Mouse (Mus musculus) cerebral cortex, adult 2 months (tissue): ENCODE data around the gene Exoc4.

Source experiments
- WGBS: fragments of 180-500 bp; shearing (Covaris S2); methylation state at CpG from one replicate; pipeline ENCODE4 v1.1.7; 2018; 5-methylcytosine and 5-hydroxymethylcytosine counted together

The Exoc4 gene

DNA sequence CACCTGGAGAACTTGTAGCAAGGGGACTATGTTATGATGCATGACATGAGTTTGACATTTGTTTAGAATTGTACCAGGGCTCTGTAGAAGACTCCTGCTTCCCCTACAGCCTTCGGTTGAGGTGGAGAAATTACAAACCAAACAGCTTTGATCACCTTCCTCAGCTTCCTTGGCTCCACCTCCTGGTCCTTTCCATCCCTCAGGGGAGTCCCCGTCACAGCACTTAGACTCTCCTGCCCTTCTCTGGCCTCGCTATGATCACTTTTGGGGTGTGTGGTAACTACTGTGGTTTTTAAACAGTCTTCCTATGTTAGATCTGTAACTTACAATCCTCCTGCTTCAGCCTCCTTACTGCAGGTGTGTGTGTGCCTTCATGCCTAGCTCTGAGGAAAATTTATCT lies 434.6 kb downstream of the Exoc4 start:
- WGBS, result 93% methylated on average over 3 of the region's 3 CpGs

DNA sequence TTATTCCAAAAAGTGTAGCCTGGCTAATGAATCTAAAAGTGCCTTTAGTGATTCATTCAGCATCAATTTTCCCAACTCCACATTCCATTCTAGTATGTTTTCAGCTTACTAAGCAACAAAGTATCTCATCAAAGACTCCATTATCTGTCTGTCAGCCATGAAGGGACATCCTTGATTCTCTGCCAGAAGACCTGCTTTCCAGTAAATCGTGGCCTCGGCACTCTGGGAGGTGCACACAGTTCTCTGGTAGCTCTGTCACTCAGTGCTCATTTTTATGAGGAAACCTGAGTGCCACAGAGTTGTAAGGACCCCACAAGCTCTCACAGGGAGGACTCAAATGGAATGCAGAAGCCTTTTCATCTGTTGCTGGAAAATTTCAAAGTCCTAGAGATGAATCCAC lies 436.4 kb downstream of the Exoc4 start:
- WGBS, result 52% methylated on average over 2 of the region's 2 CpGs

- WGBS, result 46% methylated on average over 5 of the region's 5 CpGs
Observed at GRCm38 (mm10) chr6:33690601-33691000, 441.7 kb downstream of the Exoc4 start.

GRCm38 (mm10) chr6:33696976-33697375 lies 448.1 kb downstream of the Exoc4 start:
- 95% methylated on average over 1 of the region's 1 CpGs for WGBS

GRCm38 (mm10) chr6:33708907-33709306 lies 460.0 kb downstream of the Exoc4 start:
- WGBS, result 65% methylated on average over 4 of the region's 4 CpGs

- 75% methylated on average over 5 of the region's 5 CpGs for WGBS
Observed at GRCm38 (mm10) chr6:33709340-33709739, 460.5 kb downstream of the Exoc4 start.

DNA sequence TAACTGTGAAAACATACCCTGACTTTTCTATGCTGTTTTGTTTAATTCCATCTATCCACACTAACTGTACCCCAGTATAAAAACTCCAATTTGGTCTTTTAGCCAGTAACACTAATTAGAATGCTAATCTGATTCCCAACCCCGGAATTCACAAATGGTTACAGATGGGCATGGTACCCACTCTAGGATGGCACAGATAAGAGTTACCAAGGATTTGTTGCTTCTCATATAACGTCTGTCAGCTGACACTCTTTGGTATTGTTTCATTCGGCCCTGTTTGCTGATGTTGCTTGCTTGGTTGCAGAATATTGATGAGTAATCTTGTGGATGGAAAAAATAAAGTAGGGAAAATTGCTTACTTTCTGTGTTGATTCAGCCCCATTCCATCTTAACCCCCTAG lies 462.9 kb downstream of the Exoc4 start:
- 56% methylated on average over 3 of the region's 3 CpGs for WGBS

DNA sequence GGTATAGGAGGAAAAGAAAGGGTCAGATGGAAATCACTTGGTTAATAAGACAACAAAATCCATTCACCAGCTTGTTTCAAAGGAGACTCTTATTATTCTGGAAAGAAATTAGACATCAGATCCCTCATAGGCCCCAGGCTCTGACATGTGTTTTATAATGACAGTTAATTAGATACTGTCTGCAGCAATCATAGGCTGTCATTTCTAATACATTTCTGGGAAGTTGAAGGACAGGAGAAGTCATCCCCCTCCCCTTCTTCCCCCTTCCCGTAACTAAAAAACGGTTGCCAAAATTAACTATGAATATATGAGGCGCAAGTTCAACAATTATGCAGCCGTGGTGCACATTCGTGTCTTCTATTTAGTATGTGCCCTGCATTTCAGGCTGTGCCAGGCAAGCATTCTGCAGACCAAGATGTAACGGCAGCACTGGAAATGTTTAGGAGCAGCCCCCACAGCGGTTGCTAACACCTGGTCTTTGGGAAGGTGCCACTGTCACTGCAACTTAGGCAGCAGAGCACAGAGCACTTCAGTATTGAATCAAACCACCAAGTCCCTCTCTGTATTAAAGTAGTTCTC lies 463.7 kb downstream of the Exoc4 start:
- 55% methylated on average over 7 of the region's 7 CpGs for WGBS

GRCm38 (mm10) chr6:33716254-33716965 lies 467.5 kb downstream of the Exoc4 start:
- 66% methylated on average over 6 of the region's 6 CpGs for WGBS

DNA sequence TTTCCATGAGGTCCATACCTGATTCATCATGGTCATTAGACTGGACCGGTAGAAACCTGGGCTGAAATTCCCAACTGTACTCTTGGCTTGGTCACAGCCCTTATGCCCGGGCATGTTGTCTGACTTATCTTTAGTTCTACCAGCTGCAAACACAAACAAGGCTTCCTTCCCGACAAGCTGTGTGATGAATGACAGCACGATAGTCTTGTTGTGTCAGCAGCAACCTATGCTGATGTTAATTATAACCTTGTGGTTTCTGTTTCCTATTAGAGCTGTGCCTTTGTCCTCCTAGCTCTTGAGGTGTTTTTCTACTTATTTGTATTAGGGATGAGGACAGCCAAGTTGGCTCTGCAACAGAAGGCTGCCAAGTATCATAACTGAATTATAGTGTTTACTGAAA lies 472.3 kb downstream of the Exoc4 start:
- WGBS, result 66% methylated on average over 4 of the region's 4 CpGs

- 57% methylated on average over 2 of the region's 2 CpGs for WGBS
Observed at GRCm38 (mm10) chr6:33722811-33723210, 473.9 kb downstream of the Exoc4 start.

DNA sequence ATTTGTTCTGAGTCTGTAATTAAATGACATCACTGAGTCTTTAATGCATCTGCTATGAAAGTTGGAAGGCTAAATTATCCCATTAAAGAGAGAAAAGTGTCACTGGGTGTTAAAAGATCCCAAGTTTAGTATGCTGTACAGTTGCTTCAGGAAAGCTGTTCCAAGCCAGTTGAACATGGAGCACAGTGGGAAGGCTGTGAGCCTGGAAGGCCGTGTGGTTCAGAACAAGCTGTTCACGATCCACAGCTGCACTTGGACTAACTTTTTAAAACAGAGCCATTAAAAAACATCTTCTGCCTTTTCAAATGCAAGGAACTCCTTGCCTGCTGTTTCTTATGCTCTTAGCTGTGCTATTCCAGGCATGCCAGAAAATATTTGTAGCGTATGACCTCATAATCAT lies 475.7 kb downstream of the Exoc4 start:
- WGBS, result 45% methylated on average over 3 of the region's 3 CpGs

DNA sequence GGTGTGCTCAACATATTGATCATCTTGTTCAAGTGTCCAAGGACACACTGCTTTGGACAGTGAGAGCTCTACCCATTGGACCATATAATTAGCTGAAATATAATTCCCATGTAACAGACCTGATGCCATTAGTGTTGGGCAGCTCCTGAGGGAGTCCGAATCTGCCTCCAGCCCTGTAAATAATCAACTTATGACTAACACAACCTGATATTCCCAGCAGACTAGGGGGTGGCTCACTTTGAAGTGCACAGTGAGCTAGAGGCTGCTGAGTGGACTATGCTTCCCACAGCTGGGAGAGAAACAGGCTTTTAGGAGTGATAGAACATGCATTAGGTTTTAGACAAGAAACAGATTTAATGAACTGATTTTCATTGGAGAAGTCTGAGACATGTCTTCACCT lies 478.4 kb downstream of the Exoc4 start:
- 77% methylated on average over 1 of the region's 1 CpGs for WGBS

DNA sequence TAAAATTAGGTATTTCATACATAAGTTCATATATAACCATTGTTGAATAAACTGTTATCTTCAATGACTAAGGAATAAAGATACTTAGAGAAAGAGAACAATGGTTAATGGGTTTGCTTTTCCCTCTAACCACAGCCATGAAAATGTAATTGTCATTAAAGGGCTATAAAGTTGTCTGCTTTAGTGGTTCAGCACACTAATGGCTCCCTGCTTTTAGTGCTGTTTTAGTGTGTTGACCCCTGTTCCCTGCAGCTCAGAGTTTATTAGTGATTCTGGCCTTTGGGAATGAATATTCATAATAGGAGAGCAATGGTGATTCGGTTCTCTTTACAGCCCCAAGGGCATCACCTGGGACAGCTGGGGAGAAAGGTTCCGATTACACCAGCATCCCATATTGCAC lies 483.3 kb downstream of the Exoc4 start:
- WGBS, result 76% methylated on average over 2 of the region's 2 CpGs

- 78% methylated on average over 3 of the region's 3 CpGs for WGBS
Observed at GRCm38 (mm10) chr6:33734032-33734431, 485.1 kb downstream of the Exoc4 start.

GRCm38 (mm10) chr6:33738857-33739291 lies 490.0 kb downstream of the Exoc4 start:
- WGBS, result 62% methylated on average over 3 of the region's 3 CpGs

- WGBS, result 66% methylated on average over 4 of the region's 4 CpGs
Observed at GRCm38 (mm10) chr6:33739304-33739703, 490.4 kb downstream of the Exoc4 start.

DNA sequence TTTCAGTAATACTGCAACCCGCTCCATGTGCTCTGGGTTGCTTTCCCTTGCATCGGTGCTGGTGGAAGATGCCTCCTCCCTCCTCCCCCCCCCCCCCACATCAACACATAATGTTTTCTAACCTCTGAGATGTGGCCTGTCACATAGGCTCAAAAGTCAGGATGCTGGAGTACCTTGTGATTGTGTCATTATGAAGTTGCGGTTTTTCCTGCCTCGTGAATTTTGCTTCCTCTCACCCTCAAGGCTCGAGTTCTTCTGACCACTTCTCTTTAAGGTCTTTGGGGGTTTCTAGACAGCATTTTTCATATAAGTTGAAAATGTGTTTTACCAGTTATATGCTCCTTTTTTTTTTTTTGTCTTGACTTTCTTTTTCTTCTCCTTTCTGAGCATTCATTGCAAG lies 507.1 kb downstream of the Exoc4 start:
- 92% methylated on average over 5 of the region's 5 CpGs for WGBS

DNA sequence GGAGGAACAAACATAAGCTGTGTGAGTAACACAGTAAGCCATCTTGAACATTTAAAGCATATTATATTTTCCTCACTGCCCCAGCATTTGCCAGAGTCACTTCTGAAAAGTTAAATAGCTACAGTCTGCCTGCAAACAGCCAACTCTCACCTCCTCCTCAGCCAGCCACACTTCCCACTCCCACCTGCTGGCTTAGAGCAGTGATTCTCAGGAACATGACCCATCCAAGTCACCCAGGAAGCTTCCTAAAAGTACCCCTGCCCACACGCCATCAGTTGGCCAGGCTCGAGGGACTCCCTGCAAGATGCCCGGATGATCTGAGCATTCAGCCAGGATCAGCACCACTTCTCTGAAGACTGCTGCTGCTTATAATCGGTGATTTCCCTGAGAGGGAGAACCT lies 514.4 kb downstream of the Exoc4 start:
- WGBS, result 55% methylated on average over 4 of the region's 4 CpGs

DNA sequence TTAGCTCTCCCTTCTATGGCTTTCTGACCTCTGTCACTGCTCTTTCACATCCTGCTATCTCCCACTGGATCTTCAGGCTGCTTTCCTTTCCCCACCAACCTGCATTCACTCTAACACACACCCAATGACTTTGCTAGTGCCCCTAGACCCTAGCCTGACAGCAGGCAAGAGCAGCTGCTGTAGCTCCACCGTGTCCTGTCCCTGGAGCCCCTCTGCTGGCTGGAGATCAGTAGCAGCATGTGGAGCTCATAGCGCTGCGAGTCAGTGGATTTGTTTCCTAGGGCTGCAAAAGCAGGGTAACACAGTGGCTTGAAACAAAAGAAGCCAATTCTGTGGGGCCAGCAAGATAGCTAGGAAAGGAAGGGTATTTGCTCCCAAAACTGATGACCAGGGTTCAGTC lies 515.1 kb downstream of the Exoc4 start:
- WGBS, result 46% methylated on average over 3 of the region's 3 CpGs

GRCm38 (mm10) chr6:33769251-33769650 lies 520.4 kb downstream of the Exoc4 start:
- WGBS, result 86% methylated on average over 3 of the region's 3 CpGs

- 73% methylated on average over 2 of the region's 2 CpGs for WGBS
Observed at GRCm38 (mm10) chr6:33770021-33770420, 521.1 kb downstream of the Exoc4 start.

DNA sequence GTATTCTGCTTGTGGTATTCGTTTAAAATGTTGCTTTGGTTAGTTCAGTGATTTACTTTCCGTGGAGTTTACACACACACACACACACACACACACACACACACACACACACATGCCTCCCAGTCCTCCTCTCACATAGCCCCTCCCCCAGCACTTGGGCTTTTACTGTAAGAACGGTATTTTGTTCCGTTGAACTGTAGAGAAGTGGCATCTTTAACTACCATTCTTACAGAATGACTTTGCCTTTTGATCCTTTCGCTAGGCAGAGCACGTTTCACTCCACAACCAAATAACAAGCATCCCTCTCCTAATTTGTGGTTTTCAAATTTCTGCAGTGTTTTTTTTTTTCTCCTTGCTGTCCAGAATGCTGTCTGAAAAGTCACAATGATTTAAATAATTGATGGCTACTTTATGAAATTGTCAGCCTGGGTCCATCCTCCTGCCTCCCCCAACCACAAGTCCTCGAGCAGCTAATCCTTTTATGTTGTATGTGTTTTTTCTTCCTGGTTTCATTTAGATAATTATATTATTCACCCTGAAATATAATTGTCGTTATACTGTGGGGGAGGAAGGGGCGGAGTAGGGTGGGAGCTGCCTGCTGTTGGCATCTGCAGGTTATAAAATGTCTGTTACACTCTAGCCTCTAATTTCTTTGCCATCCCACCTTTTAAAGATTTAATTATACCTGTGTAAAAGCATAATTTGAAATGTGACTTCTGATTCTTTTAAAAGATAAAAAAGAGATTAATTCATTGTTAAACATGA lies 523.8 kb downstream of the Exoc4 start:
- 53% methylated on average over 9 of the region's 9 CpGs for WGBS
